Mouse (Mus musculus) ES-E14 (cell line): Measurements from ENCODE around the gene Lrrc3b.

Source experiments
- CHD2 ChIP-seq: IDR thresholded peaks from 2 replicates; pipeline ENCODE4 v1.6.1; 2014; ENCODE audit warnings: mild to moderate bottlenecking, low read depth, low read length, inconsistent platforms
- HCFC1 ChIP-seq: IDR thresholded peaks from 2 replicates; pipeline ENCODE4 v1.6.1; 2012; ENCODE audit warnings: low read length, inconsistent platforms, borderline replicate concordance; ENCODE audit not compliant: insufficient read depth
- MAFK ChIP-seq: IDR thresholded peaks from 2 replicates; pipeline ENCODE4 v1.6.1; 2014; ENCODE audit warnings: mild to moderate bottlenecking, low read depth, low read length, inconsistent platforms; ENCODE audit not compliant: insufficient read depth
- ZC3H11A ChIP-seq: IDR thresholded peaks from 2 replicates; pipeline ENCODE4 v1.6.1; 2012; ENCODE audit warnings: low read depth, mild to moderate bottlenecking, inconsistent platforms, low read length, borderline replicate concordance
- ZNF384 ChIP-seq: IDR thresholded peaks from 2 replicates; pipeline ENCODE4 v1.6.1; 2012; ENCODE audit warnings: low read depth, low read length, inconsistent platforms

GRCm38 (mm10) chr14:15376786-15377185 lies 62.0 kb downstream of the Lrrc3b start:
- TF ChIP-seq ZNF384 (no peak), HCFC1 (no peak), CHD2 (no peak), MAFK (no peak), ZC3H11A (no peak)
